Mouse (Mus musculus) embryonic facial prominence, embryonic 12.5 days (tissue): ENCODE data around the gene Msi2. TPM values are rescaled to one million over a fixed set of nuclear protein-coding genes. Genes with fewer than 3 reads are reported as not detected.
A peak's percentile ranks its signal among the peaks of the same experiment; 100 is the strongest.

ENCODE experiments used
- microRNA-seq: library from miRNA; unstranded; fragments of <30 nt; microRNA quantifications from one replicate; pipeline ENCODE4, GENCODE M21; 2017
- polyA plus RNA-seq: library from polyadenylated mRNA; unstranded; fragments of >200 nt; fragmentation: Nextera tagmentation; extraction: Ambion mirVana; gene quantifications from 2 replicates; pipeline ENCODE4 v1.2.1, GENCODE M21; 2016

Gene Msi2
- polyA plus RNA-seq, 1 experiment from 2014 or later = 22.0 TPM

Small RNA genes within 50 kb of the gene (microRNA-seq; reads per million reads assigned to microRNA genes)
- gene Mir378b = 4.2 reads per million, percentile 17 among the genes with 10 or more reads in this experiment

Other genes starting within 250 kb of the Msi2 start
- gene Akap1, start 146.1 kb upstream of the Msi2 start, polyA plus RNA-seq = 17.4 and 18.1 TPM in 2 replicates
- gene Scpep1, start 237.0 kb upstream of the Msi2 start, polyA plus RNA-seq = 72.9 and 77.4 TPM in 2 replicates
- not detected in 2 replicates for gene Elobl, start 248.4 kb upstream of the Msi2 start, polyA plus RNA-seq